Mouse (Mus musculus): Measurements from ENCODE around the gene Dnase1. TPM values are rescaled to one million over a fixed set of nuclear protein-coding genes. Genes with fewer than 3 reads are reported as not detected.

Gene Dnase1
- 28.5 and 730 TPM in 2 replicates for polyA plus RNA-seq (2012; rRNA removed; ENCODE audit: low replicate concordance)

GRCm38 (mm10) chr16:4036807-4037206, at the start of gene Dnase1:
TSS of gene Dnase1 (plus strand) at chr16:4036942.

DNA sequence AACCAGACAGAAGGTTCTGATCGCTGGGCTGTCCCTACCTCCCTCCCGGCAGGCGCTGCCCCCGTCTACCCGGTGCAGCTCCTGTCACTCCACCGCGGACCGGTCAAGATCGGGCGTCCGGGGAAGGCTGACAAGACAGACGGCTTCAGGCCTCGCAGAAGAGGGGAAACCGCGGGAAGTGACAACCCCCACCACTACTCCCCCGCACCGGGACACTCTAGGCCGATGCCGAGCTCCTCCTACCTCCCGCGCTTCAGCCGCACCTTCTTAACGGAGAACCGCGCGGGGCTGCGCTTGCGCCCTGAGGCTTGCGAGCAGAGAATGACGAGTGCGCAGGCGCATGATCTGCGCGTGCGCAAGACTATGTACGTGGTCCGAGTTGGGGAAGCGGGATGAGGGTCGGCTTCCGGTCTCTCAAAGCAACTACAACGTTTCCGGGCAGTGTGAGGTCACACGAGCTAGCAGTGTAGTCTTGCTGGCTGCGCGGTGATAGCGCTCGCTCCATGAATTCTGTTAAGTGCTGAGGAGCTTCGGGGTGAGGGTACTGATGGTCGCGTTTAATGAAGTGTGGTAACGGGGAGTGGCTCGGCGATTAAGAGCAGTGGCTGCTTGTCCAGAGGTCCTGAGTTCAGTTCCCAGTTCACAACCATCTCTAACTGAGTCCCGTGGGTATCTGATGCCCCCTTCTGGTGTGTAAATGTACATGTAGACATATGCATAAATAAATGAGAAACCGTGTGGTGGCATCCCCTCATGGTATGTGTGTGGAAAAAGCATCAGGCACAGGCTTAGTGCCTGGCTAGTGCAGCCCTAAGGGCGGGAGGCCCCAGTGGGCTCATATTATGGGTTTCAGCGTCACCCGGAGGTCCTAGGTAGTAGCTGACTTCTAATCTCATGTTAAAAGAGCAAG, 33.0 kb upstream of the Dnase1 start, which contains the start of gene Slx4:
TSS of gene Slx4 (minus strand) at position 282 of the 910 bp plus-strand sequence.

DNA sequence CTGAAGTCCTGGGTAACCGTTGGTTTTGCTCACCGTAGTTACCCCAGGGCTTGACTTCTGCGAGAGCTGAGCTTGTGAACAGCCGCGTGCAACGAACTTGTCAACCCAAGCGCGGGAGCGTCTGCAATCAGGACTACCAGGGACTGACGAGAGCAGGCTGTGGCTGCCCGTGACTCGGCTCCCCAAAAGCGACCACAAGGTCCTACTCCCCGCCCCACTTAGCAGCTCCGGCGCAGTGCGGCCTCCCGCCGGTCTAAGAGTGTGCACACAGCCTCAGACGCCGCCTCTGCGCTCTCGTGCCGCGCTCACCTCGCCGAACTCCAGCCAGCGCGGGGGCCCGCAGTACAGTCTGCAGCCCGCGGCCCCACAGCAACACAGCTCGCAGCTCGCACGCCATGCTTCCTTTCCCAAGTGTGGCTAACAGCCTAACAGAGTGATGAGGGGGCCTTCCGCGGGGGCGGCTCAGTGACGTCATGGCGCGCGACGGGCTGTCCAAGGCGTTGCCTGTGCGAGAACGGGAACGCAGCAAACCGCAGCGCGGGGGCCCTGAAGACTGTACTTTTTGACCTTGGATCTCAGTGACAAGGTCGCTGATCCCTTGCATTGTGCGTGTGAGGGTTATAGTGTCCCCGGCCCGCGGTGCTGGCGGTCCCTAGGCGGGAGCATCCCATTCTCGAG, 40.8 kb downstream of the Dnase1 start, which contains the start of gene Trap1:
TSS of gene Trap1 (minus strand) at position 444 of the 678 bp plus-strand sequence.

Other genes starting within 250 kb of the Dnase1 start
- gene Olfr15, start 206.1 kb upstream of the Dnase1 start, polyA plus RNA-seq (2012; rRNA removed; ENCODE audit: low replicate concordance): not detected in 2 replicates
- gene Zfp174, start 189.7 kb upstream of the Dnase1 start, polyA plus RNA-seq (2012; rRNA removed; ENCODE audit: low replicate concordance): 0.18 and 0.47 TPM in 2 replicates
- 63.9 and 68.5 TPM in 2 replicates for gene Naa60, start 164.6 kb upstream of the Dnase1 start, polyA plus RNA-seq (2012; rRNA removed; ENCODE audit: low replicate concordance)
- 0.78 and 0.83 TPM in 2 replicates for gene Zfp597, start 152.4 kb upstream of the Dnase1 start, polyA plus RNA-seq (2012; rRNA removed; ENCODE audit: low replicate concordance)
- gene Gm20695, start 152.3 kb upstream of the Dnase1 start, polyA plus RNA-seq (2012; rRNA removed; ENCODE audit: low replicate concordance): not detected in 2 replicates
- gene 1700037C18Rik, start 128.3 kb upstream of the Dnase1 start, polyA plus RNA-seq (2012; rRNA removed; ENCODE audit: low replicate concordance): 9.4 and 13.7 TPM in 2 replicates
- gene Cluap1, start 128.1 kb upstream of the Dnase1 start, polyA plus RNA-seq (2012; rRNA removed; ENCODE audit: low replicate concordance): 2.4 and 3.1 TPM in 2 replicates
- gene Nlrc3, start 60.3 kb upstream of the Dnase1 start, polyA plus RNA-seq (2012; rRNA removed; ENCODE audit: low replicate concordance): 3.6 and 3.9 TPM in 2 replicates
- 20.3 and 32.0 TPM in 2 replicates for gene Slx4, start 33.2 kb upstream of the Dnase1 start, polyA plus RNA-seq (2012; rRNA removed; ENCODE audit: low replicate concordance)
- gene Trap1, start 40.9 kb downstream of the Dnase1 start, polyA plus RNA-seq (2012; rRNA removed; ENCODE audit: low replicate concordance): 38.8 and 80.8 TPM in 2 replicates
- gene Crebbp, start 177.1 kb downstream of the Dnase1 start, polyA plus RNA-seq (2012; rRNA removed; ENCODE audit: low replicate concordance): 14.3 and 20.5 TPM in 2 replicates

Measured in duodenum, adult 2 months (tissue).